Mouse (Mus musculus): Measurements from ENCODE around the gene Actg1. TPM values are rescaled to one million over a fixed set of nuclear protein-coding genes. Genes with fewer than 3 reads are reported as not detected.

Actg1 gene
- polyA plus RNA-seq, 1 experiment from 2014 or later: 4,080 TPM

DNA sequence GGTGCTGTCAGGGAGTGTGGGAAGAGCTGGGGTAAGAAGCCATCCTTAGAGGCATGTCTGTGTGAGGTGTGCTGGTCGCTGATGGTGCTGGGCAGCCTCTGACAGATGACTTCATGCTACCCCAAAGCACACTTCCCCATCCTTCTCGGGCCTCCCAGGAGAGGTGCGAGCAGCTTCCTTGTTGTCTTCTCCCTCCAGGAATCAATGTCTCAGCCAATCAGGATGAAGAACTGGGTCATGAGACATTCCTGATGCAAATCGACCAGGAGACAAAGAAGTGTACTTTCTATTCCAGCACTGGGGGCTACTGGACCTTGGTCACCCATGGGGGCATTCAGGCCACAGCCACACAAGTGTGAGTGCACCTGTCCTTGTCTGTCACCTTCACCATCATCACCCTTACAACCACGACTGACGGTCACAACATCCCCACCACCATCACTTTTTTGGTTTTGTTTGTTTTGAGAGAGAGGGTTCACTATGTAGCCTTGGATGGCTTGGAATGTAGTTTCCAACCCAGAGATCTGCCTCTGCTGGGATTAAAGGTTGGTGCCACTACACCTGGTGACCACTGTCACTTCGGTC is 18.2 kb upstream of the Actg1 start:
- ATAC-seq (ENCODE audit: low FRiP score) (no peak), DNase-seq (ENCODE audit: low spot score) (no peak)
- no peak overlapping the region for H3K27ac ChIP-seq
- H3K9ac ChIP-seq: peak overlapping the region; percentile 26; the same call in 1 of the 2 replicates
- peaks cover 31% of the 10 kb centered on the region for H3K36me3 ChIP-seq (replicated peaks; ENCODE audit: control insufficient read depth, insufficient read depth)
- no peaks in the 10 kb centered on the region for H3K27me3 ChIP-seq (ENCODE audit: control insufficient read depth, insufficient read depth, low read length)
- H3K4me1 ChIP-seq (replicated peaks; ENCODE audit: control insufficient read depth, insufficient read depth, low read length): peaks cover 14% of the 10 kb centered on the region
- H3K9me3 ChIP-seq (ENCODE audit: control insufficient read depth, low read length): no peaks in the 10 kb centered on the region
- H3K4me3 ChIP-seq (replicated peaks; ENCODE audit: low read length): no peak overlapping the region
- no peak overlapping the region for H3K4me2 ChIP-seq (replicated peaks)
- WGBS: 31% methylated on average over 7 of the region's 7 CpGs

DNA sequence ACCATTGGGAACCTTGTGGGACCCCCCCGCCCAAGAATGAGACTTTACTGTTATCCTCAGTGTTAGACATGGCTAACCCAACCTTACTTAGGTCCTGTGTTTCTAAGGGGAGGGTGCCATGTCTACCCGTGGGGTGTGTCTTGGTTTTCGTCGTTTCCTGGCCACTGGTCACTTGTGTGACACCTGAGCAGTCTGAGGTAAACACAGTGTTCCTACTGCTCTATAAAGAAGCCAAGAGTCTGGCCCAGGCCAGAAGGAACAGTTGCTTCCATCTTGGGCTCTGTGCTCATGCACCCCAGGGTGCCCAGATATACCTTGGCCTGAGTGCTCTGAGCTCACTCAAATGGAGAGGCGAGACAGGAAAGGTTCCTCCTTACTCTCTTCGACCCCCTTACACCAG is 14.5 kb upstream of the Actg1 start:
- Histone ChIP-seq H3K9me3 (ENCODE audit: control insufficient read depth, low read length) (no peaks in the 10 kb centered on the region), H3K36me3 (replicated peaks; ENCODE audit: control insufficient read depth, insufficient read depth) (no peaks in the 10 kb centered on the region), H3K4me2 (replicated peaks) (no peak overlapping the region), H3K27me3 (ENCODE audit: control insufficient read depth, insufficient read depth, low read length) (no peaks in the 10 kb centered on the region), H3K4me3 (replicated peaks; ENCODE audit: low read length) (no peak overlapping the region), H3K9ac (no peak overlapping the region), H3K27ac (no peak overlapping the region), H3K4me1 (replicated peaks; ENCODE audit: control insufficient read depth, insufficient read depth, low read length) (peaks cover 39% of the 10 kb centered on the region)
- ATAC-seq (ENCODE audit: low FRiP score): no peak
- no peak for DNase-seq (ENCODE audit: low spot score)
- 86% methylated on average over 6 of the region's 6 CpGs for WGBS

DNA sequence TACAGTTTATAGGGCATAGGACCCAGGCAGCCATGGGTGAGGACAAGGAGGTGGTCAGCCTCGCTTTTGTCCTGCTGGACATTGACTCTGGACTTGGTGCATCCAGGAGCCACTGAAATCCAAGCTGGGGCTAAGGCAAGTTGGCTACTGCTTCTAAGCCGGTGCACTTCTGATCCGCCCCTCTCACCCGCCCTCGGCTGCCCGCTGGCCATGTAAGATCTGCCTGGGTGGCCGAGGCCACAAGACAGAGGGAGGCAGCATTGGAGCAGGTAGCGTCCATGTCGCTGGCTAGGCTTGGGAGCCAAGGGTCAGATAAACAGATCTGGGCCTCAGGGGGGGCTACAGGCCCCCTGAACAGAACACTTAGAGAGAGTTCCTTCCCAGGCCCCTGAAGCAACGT is 13.0 kb upstream of the Actg1 start, which contains the start of gene Fscn2:
Gene Fscn2 (plus strand): TSS at position 240 of the 400 bp plus-strand sequence.
- Histone ChIP-seq H3K27ac (no peak within 1 kb of the TSS), H3K4me1 (replicated peaks; ENCODE audit: control insufficient read depth, insufficient read depth, low read length) (peaks cover 38% of the 10 kb centered on the region), H3K36me3 (replicated peaks; ENCODE audit: control insufficient read depth, insufficient read depth) (no peaks in the 10 kb centered on the region), H3K9me3 (ENCODE audit: control insufficient read depth, low read length) (no peaks in the 10 kb centered on the region), H3K4me2 (replicated peaks) (no peak within 1 kb of the TSS), H3K4me3 (replicated peaks; ENCODE audit: low read length) (no peak within 1 kb of the TSS), H3K27me3 (ENCODE audit: control insufficient read depth, insufficient read depth, low read length) (no peaks in the 10 kb centered on the region), H3K9ac (no peak within 1 kb of the TSS)
- DNase-seq (ENCODE audit: low spot score) (no peak), ATAC-seq (ENCODE audit: low FRiP score) (no peak)
- WGBS: 83% methylated on average over 10 of the region's 10 CpGs

DNA sequence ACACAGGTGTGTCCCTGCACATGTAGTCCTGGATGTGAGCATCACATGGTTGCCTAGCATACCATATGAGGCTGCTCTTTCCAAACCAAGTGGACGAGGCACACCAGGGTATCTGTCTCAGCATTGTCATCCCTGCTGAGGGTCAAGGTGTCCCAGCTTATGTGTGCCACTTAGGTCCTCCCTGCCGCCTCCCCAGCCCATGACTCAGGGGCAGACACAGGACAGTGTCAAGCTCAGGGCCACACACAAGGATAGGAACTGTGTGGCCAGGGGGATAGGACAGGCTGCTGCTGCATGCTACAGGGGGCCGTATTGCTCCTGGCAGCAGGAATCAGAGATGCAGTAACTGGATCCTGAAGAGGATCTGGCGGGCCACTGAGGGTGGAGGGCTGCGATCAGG is 12.4 kb upstream of the Actg1 start:
- Histone ChIP-seq H3K4me2 (replicated peaks) (no peak overlapping the region), H3K27ac (no peak overlapping the region), H3K4me1 (replicated peaks; ENCODE audit: control insufficient read depth, insufficient read depth, low read length) (peaks cover 33% of the 10 kb centered on the region), H3K4me3 (replicated peaks; ENCODE audit: low read length) (no peak overlapping the region), H3K27me3 (ENCODE audit: control insufficient read depth, insufficient read depth, low read length) (no peaks in the 10 kb centered on the region), H3K36me3 (replicated peaks; ENCODE audit: control insufficient read depth, insufficient read depth) (no peaks in the 10 kb centered on the region), H3K9ac (no peak overlapping the region), H3K9me3 (ENCODE audit: control insufficient read depth, low read length) (no peaks in the 10 kb centered on the region)
- WGBS: 76% methylated on average over 5 of the region's 5 CpGs
- DNase-seq (ENCODE audit: low spot score) (no peak), ATAC-seq (ENCODE audit: low FRiP score) (no peak)

DNA sequence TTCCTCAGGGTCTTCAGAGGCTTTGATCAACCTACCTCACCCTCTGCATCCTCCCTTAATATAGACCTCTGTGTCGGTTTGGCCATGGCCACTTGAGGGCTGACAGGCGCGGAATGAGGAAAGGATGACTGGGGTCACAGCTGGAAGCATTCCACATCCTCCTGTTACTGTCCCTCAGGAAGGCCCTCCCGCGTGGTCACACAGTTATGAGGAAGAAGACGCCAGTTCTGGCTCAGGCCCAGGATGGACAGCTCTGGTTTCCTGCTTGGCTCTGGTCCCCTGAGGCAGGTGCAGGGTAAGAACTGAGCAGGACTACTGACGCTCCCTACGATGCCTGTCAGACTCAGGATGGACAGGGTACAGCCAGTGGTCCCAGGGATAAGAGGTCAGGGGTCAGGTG is 11.7 kb upstream of the Actg1 start:
- no peak overlapping the region for H3K4me2 ChIP-seq (replicated peaks)
- no peak overlapping the region for H3K27ac ChIP-seq
- peaks cover 32% of the 10 kb centered on the region for H3K4me1 ChIP-seq (replicated peaks; ENCODE audit: control insufficient read depth, insufficient read depth, low read length)
- H3K4me3 ChIP-seq (replicated peaks; ENCODE audit: low read length): no peak overlapping the region
- H3K27me3 ChIP-seq (ENCODE audit: control insufficient read depth, insufficient read depth, low read length): no peaks in the 10 kb centered on the region
- DNase-seq (ENCODE audit: low spot score) (no peak), ATAC-seq (ENCODE audit: low FRiP score) (no peak)
- H3K9me3 ChIP-seq (ENCODE audit: control insufficient read depth, low read length): no peaks in the 10 kb centered on the region
- H3K36me3 ChIP-seq (replicated peaks; ENCODE audit: control insufficient read depth, insufficient read depth): no peaks in the 10 kb centered on the region
- H3K9ac ChIP-seq: no peak overlapping the region
- WGBS: 57% methylated on average over 8 of the region's 8 CpGs

DNA sequence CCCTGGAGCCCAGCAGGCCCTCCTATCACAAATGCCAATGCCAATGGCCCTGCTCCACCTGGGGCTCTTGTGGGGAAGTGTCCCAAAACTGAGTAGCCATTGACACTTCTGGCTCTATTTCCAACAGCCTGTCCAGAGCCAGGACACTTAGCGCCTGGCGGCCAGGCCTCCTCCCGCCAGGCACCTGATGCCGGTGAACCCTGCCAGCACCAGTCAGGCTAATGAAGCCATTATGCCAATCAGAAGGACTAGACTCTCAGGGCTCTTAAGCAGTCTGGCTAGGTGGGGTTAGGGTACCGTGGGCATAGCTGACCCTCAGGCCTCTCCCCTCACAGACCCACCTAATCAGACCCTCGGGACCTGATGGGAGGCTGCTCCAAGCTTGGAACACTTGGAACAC is 11.0 kb upstream of the Actg1 start:
- Histone ChIP-seq H3K4me1 (replicated peaks; ENCODE audit: control insufficient read depth, insufficient read depth, low read length) (peaks cover 32% of the 10 kb centered on the region), H3K27ac (no peak overlapping the region), H3K9ac (peak overlapping the region; percentile 11; the same call in 1 of the 2 replicates), H3K36me3 (replicated peaks; ENCODE audit: control insufficient read depth, insufficient read depth) (no peaks in the 10 kb centered on the region), H3K4me2 (replicated peaks) (no peak overlapping the region), H3K9me3 (ENCODE audit: control insufficient read depth, low read length) (no peaks in the 10 kb centered on the region), H3K4me3 (replicated peaks; ENCODE audit: low read length) (no peak overlapping the region), H3K27me3 (ENCODE audit: control insufficient read depth, insufficient read depth, low read length) (no peaks in the 10 kb centered on the region)
- no peak for ATAC-seq (ENCODE audit: low FRiP score)
- DNase-seq (ENCODE audit: low spot score): no peak
- 67% methylated on average over 6 of the region's 6 CpGs for WGBS

DNA sequence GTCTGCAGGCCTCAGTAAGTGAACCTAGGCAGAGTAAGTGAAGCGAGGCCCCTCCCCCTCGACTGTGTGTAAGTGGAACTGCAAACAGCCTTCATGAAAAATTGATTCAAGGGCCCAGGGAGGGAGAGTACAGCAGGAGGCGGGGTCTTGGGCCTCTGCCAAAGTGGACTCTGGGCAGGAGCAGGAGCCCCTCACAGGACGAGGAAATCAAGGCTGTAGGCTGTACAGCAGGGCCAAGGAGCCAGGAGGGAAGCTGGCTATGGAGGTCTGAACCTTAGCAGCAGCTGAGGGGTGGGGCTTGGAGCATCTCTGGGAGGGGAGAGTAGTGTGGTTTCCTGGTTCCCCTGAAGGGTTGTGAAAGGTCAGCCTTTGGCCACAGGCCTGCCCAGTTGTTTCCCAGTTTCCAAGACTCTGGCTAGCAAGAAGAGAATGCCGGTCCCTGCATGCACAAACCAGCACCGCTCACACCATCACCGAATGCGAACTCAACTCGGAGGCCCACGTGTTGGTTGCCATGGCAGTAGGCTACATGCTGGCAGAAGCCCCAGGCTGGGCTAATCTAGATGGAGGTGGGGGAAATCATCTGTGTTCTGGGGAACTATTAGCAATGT is 9.6 kb upstream of the Actg1 start:
- peak; percentile 73 for ATAC-seq (ENCODE audit: low FRiP score)
- no peaks in the 10 kb centered on the region for H3K9me3 ChIP-seq (ENCODE audit: control insufficient read depth, low read length)
- peak overlapping the region; percentile 48 for H3K9ac ChIP-seq
- H3K27me3 ChIP-seq (ENCODE audit: control insufficient read depth, insufficient read depth, low read length): no peaks in the 10 kb centered on the region
- peaks cover 42% of the 10 kb centered on the region for H3K4me1 ChIP-seq (replicated peaks; ENCODE audit: control insufficient read depth, insufficient read depth, low read length)
- peak overlapping the region; percentile 82 for H3K27ac ChIP-seq
- peak; percentile 76 for DNase-seq (ENCODE audit: low spot score)
- peak overlapping the region; percentile 34 for H3K4me2 ChIP-seq (replicated peaks)
- 9% methylated on average over 10 of the region's 10 CpGs for WGBS
- H3K36me3 ChIP-seq (replicated peaks; ENCODE audit: control insufficient read depth, insufficient read depth): no peaks in the 10 kb centered on the region
- no peak overlapping the region for H3K4me3 ChIP-seq (replicated peaks; ENCODE audit: low read length)

DNA sequence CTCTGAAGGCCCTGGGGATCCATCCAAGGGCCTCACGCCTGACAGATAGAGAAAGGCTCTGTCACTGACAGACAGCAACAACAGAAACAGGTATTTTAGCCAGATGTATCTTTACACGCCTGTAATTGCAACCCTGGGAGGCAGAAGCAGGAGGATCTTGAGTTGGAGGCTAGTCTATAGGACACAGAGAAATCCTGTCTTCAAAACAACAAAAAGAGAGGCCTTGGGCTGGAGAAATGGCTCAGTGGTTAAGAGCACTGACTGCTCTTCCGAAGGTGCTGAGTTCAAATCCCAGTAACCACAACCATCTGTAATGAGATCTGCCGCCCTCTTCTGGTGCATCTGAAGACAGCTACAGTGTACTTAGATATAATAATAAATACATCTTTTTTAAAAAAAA is 8.6 kb upstream of the Actg1 start:
- Histone ChIP-seq H3K4me3 (replicated peaks; ENCODE audit: low read length) (no peak overlapping the region), H3K4me2 (replicated peaks) (no peak overlapping the region), H3K27me3 (ENCODE audit: control insufficient read depth, insufficient read depth, low read length) (no peaks in the 10 kb centered on the region), H3K9ac (no peak overlapping the region), H3K9me3 (ENCODE audit: control insufficient read depth, low read length) (no peaks in the 10 kb centered on the region), H3K27ac (peak overlapping the region; percentile 82; the same call in 1 of the 2 replicates), H3K4me1 (replicated peaks; ENCODE audit: control insufficient read depth, insufficient read depth, low read length) (peaks cover 46% of the 10 kb centered on the region), H3K36me3 (replicated peaks; ENCODE audit: control insufficient read depth, insufficient read depth) (no peaks in the 10 kb centered on the region)
- no peak for ATAC-seq (ENCODE audit: low FRiP score)
- 96% methylated on average over 4 of the region's 4 CpGs for WGBS
- no peak for DNase-seq (ENCODE audit: low spot score)

DNA sequence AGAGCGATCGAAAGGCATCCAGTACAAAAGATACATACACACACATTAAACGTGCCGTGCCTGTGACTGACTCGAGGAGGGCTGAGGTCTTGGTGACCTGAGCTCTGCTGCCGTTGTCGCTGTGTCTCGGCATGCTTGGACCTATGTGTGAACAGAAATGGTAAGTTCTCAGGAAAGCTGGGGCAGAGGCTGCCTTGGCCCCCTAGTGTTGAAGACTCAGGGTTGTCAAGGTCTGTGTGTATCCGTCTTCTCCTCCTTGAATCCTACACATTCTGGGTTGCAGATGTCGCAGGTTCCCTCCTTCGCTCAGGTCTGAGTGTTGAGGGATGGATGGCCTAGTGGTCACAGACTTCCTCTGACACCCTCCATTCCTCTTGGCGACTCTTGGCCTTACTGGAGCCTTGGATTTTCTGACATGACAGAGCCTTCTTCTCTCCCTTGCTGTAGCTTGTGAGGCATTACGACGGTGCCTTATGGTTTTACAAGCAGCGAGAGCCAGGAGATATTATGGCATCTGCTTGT is 8.0 kb upstream of the Actg1 start:
- H3K9me3 ChIP-seq (ENCODE audit: control insufficient read depth, low read length): no peaks in the 10 kb centered on the region
- no peak for ATAC-seq (ENCODE audit: low FRiP score)
- DNase-seq (ENCODE audit: low spot score): no peak

More for the DNA sequence above, 8.0 kb upstream of the Actg1 start:
- Histone ChIP-seq H3K27me3 (ENCODE audit: control insufficient read depth, insufficient read depth, low read length) (no peaks in the 10 kb centered on the region), H3K4me1 (replicated peaks; ENCODE audit: control insufficient read depth, insufficient read depth, low read length) (peaks cover 46% of the 10 kb centered on the region), H3K4me2 (replicated peaks) (no peak overlapping the region), H3K9ac (no peak overlapping the region), H3K27ac (no peak overlapping the region), H3K36me3 (replicated peaks; ENCODE audit: control insufficient read depth, insufficient read depth) (no peaks in the 10 kb centered on the region), H3K4me3 (replicated peaks; ENCODE audit: low read length) (no peak overlapping the region)
- WGBS: 86% methylated on average over 15 of the region's 15 CpGs

Data from hindbrain, embryonic 14.5 days (tissue).